Mouse (Mus musculus): ENCODE measurements around the gene Zfp518b. TPM values are rescaled to one million over a fixed set of nuclear protein-coding genes. Genes with fewer than 3 reads are reported as not detected.

The Zfp518b gene
- polyA plus RNA-seq, 1 experiment, result 0.33 TPM

GRCm38 (mm10) chr5:38696616-38697375, 12.2 kb upstream of the Zfp518b start:
- TF ChIP-seq CTCF (IDR thresholded peaks at IDR 0.05; ENCODE audit: extremely low read depth, insufficient read length, insufficient replicate concordance, low read depth, low read length) (no peak), POLR2A (IDR thresholded peaks at IDR 0.05; ENCODE audit: low read depth, low read length) (no peak)
- WGBS, result 70% methylated on average over 8 of the region's 8 CpGs
- no peaks in the 10 kb centered on the region for H3K4me1 ChIP-seq (ENCODE audit: control insufficient read depth, insufficient read depth, insufficient read length, low read length)
- no peak overlapping the region for H3K27ac ChIP-seq (ENCODE audit: insufficient read depth, low read depth, low read length)
- no peak overlapping the region for H3K4me3 ChIP-seq (ENCODE audit: low read depth, low read length)
- no peaks in the 10 kb centered on the region for H3K36me3 ChIP-seq (ENCODE audit: control insufficient read depth, insufficient read depth, low read length)
- no peaks in the 10 kb centered on the region for H3K27me3 ChIP-seq (ENCODE audit: control insufficient read depth, insufficient read depth, low read length)

DNA sequence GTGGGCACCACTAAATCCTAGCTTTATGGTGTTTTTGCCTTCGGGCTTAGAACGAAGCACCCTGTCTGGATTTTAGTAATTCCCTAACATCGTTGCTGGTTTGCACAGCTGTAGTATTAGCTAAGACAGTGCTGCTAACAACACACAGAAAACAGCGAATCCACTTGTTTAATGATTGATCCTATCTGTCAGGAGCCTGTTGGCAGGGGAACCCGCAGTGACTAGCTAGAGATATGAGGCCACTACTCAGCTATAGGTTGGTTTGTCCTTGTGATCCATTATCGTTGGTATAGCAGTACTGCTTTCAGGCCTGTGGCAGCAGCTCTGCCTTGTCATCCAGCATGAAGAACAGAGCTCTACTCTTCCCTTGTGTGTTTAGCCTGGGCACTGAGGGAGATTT, 8.2 kb upstream of the Zfp518b start:
- Histone ChIP-seq H3K27me3 (ENCODE audit: control insufficient read depth, insufficient read depth, low read length) (no peaks in the 10 kb centered on the region), H3K4me1 (ENCODE audit: control insufficient read depth, insufficient read depth, insufficient read length, low read length) (no peaks in the 10 kb centered on the region), H3K4me3 (ENCODE audit: low read depth, low read length) (no peak overlapping the region), H3K27ac (ENCODE audit: insufficient read depth, low read depth, low read length) (no peak overlapping the region), H3K36me3 (ENCODE audit: control insufficient read depth, insufficient read depth, low read length) (no peaks in the 10 kb centered on the region)
- no peak for TF ChIP-seq POLR2A (IDR thresholded peaks at IDR 0.05; ENCODE audit: low read depth, low read length)
- TF ChIP-seq CTCF (IDR thresholded peaks at IDR 0.05; ENCODE audit: extremely low read depth, insufficient read length, insufficient replicate concordance, low read depth, low read length), result no peak
- WGBS, result 43% methylated on average over 6 of the region's 6 CpGs

DNA sequence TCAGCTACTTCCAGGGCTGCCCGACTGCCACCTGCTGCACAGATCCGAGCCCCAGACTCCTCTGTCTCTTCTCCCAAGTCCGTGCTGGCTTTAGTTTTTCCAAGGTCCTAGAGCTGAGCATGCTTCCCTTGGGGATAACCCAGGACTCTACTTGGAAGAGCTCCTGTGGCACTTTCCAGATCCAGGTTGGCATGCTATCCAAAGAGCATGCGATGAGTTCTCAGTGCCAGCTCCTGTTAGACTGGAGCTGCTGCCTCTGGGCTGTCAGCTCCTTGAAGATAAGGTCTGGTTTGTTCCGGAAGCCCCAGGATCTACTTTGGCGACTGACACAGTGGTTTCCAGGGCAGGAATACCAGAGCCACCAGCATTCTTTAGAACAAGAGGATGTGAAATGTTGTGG, 4.6 kb upstream of the Zfp518b start:
- TF ChIP-seq POLR2A (IDR thresholded peaks at IDR 0.05; ENCODE audit: low read depth, low read length) (no peak), CTCF (IDR thresholded peaks at IDR 0.05; ENCODE audit: extremely low read depth, insufficient read length, insufficient replicate concordance, low read depth, low read length) (no peak)
- Histone ChIP-seq H3K27ac (ENCODE audit: insufficient read depth, low read depth, low read length) (no peak overlapping the region), H3K4me1 (ENCODE audit: control insufficient read depth, insufficient read depth, insufficient read length, low read length) (no peaks in the 10 kb centered on the region), H3K4me3 (ENCODE audit: low read depth, low read length) (no peak overlapping the region), H3K27me3 (ENCODE audit: control insufficient read depth, insufficient read depth, low read length) (no peaks in the 10 kb centered on the region), H3K36me3 (ENCODE audit: control insufficient read depth, insufficient read depth, low read length) (no peaks in the 10 kb centered on the region)
- WGBS, result 82% methylated on average over 6 of the region's 6 CpGs

DNA sequence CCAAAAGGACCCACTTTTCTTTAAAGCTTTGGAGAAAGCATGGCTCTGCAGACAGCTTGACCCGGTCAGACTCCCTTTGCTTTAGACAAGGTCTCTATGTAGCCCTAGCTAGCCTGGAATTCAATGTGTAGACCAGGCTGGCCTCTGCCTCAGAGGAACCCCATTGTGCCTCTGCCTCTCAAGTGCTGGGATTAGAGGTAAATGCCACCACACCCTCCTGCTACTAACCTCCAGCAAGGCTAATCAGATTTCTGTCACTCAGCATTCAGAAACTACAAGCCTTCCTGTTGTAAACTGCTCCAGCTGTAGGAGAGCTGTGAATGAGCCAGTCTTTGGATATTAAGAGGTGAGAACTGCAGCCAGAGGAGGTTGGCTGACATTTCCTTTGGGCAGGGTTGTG, 3.1 kb upstream of the Zfp518b start:
- Histone ChIP-seq H3K4me3 (ENCODE audit: low read depth, low read length) (no peak overlapping the region), H3K4me1 (ENCODE audit: control insufficient read depth, insufficient read depth, insufficient read length, low read length) (peaks cover 3% of the 10 kb centered on the region), H3K36me3 (ENCODE audit: control insufficient read depth, insufficient read depth, low read length) (no peaks in the 10 kb centered on the region), H3K27ac (ENCODE audit: insufficient read depth, low read depth, low read length) (no peak overlapping the region), H3K27me3 (ENCODE audit: control insufficient read depth, insufficient read depth, low read length) (no peaks in the 10 kb centered on the region)
- WGBS, result 56% methylated on average over 1 of the region's 1 CpGs
- TF ChIP-seq CTCF (IDR thresholded peaks at IDR 0.05; ENCODE audit: extremely low read depth, insufficient read length, insufficient replicate concordance, low read depth, low read length) (no peak), POLR2A (IDR thresholded peaks at IDR 0.05; ENCODE audit: low read depth, low read length) (no peak)

DNA sequence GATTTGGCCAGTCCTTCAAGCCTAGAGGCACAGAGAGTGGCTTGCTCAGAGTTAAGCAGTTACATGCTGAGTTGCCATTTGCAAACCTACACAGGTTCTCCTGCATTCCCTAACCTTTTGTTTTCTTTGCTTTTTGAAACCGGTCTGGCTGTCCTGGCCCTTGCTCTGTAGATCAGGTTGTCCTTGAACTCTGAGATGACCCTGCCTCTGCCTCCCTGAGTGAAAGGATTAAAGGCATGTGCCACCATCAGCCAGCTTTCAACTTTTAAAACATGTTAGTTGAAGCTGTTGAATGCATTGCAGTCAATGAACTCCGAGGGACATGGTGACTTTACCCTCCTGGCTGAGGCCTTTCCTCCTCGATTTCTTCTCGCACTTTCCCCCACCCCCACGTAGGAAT, 25.8 kb downstream of the Zfp518b start:
- H3K36me3 ChIP-seq (ENCODE audit: control insufficient read depth, insufficient read depth, low read length), result no peaks in the 10 kb centered on the region
- H3K4me3 ChIP-seq (ENCODE audit: low read depth, low read length), result no peak overlapping the region
- WGBS, result 85% methylated on average over 5 of the region's 5 CpGs
- no peaks in the 10 kb centered on the region for H3K4me1 ChIP-seq (ENCODE audit: control insufficient read depth, insufficient read depth, insufficient read length, low read length)
- H3K27me3 ChIP-seq (ENCODE audit: control insufficient read depth, insufficient read depth, low read length), result no peaks in the 10 kb centered on the region
- H3K27ac ChIP-seq (ENCODE audit: insufficient read depth, low read depth, low read length), result no peak overlapping the region
- no peak for TF ChIP-seq POLR2A (IDR thresholded peaks at IDR 0.05; ENCODE audit: low read depth, low read length)
- TF ChIP-seq CTCF (IDR thresholded peaks at IDR 0.05; ENCODE audit: extremely low read depth, insufficient read length, insufficient replicate concordance, low read depth, low read length), result no peak

GRCm38 (mm10) chr5:38656204-38656603, 28.4 kb downstream of the Zfp518b start:
- no peak for TF ChIP-seq CTCF (IDR thresholded peaks at IDR 0.05; ENCODE audit: extremely low read depth, insufficient read length, insufficient replicate concordance, low read depth, low read length)
- TF ChIP-seq POLR2A (IDR thresholded peaks at IDR 0.05; ENCODE audit: low read depth, low read length), result no peak
- Histone ChIP-seq H3K27me3 (ENCODE audit: control insufficient read depth, insufficient read depth, low read length) (no peaks in the 10 kb centered on the region), H3K36me3 (ENCODE audit: control insufficient read depth, insufficient read depth, low read length) (no peaks in the 10 kb centered on the region), H3K4me3 (ENCODE audit: low read depth, low read length) (no peak overlapping the region), H3K4me1 (ENCODE audit: control insufficient read depth, insufficient read depth, insufficient read length, low read length) (no peaks in the 10 kb centered on the region), H3K27ac (ENCODE audit: insufficient read depth, low read depth, low read length) (no peak overlapping the region)
- 36% methylated on average over 6 of the region's 6 CpGs for WGBS

DNA sequence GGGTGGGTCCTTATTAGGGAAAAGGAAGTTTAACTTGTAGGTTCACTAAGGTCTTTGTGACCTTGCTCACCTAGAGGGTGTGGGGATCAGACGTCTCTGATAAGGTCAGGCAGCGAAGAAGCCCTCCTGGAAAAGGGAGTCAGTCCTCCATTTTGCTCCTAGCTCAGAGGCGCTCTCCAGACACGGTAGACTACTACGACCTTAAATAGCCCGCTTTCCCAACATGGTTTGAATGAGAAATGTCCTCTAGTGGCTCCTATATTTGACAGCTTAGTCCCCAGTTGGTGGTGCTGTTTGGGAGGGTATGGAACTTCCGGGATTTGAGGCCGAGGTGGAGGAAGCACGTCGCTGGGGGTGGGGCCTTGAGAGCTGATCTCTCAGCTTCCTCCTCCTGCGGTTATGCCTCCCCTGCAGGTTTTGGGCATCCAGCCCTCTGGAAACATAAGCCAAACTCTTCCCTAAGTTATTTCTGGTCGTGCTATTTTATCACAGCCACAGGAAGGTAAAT, 29.2 kb downstream of the Zfp518b start:
- Histone ChIP-seq H3K27me3 (ENCODE audit: control insufficient read depth, insufficient read depth, low read length) (no peaks in the 10 kb centered on the region), H3K36me3 (ENCODE audit: control insufficient read depth, insufficient read depth, low read length) (no peaks in the 10 kb centered on the region), H3K27ac (ENCODE audit: insufficient read depth, low read depth, low read length) (no peak overlapping the region), H3K4me1 (ENCODE audit: control insufficient read depth, insufficient read depth, insufficient read length, low read length) (no peaks in the 10 kb centered on the region), H3K4me3 (ENCODE audit: low read depth, low read length) (no peak overlapping the region)
- WGBS, result 68% methylated on average over 12 of the region's 12 CpGs
- TF ChIP-seq CTCF (IDR thresholded peaks at IDR 0.05; ENCODE audit: extremely low read depth, insufficient read length, insufficient replicate concordance, low read depth, low read length) (no peak), POLR2A (IDR thresholded peaks at IDR 0.05; ENCODE audit: low read depth, low read length) (no peak)
